Mouse (Mus musculus) forebrain, postnatal 0 days (tissue): ENCODE measurements around the gene Wbp2. TPM values are rescaled to one million over a fixed set of nuclear protein-coding genes. Genes with fewer than 3 reads are reported as not detected.

Experiments used
- ATAC-seq: fragments of 200-750 bp; cut with Nextera tagmentation; 2 replicates; pipeline ENCODE4 v1.8.0; 2017; ENCODE audit warnings: mild to moderate bottlenecking, moderate library complexity
- DNase-seq: peaks from one replicate; pipeline ENCODE4 v3.0.0-alpha.2; 2015
- H3K27ac ChIP-seq: fragments of 300-500 bp; sonication (generic); 2 replicates; pipeline ENCODE4 v1.5.1; 2014; ENCODE audit warnings: low read depth, mild to moderate bottlenecking, antibody characterized with exemption, low read length, moderate library complexity, mixed read lengths
- H3K27me3 ChIP-seq: fragments of 300-500 bp; sonication (generic); 2 replicates; pipeline ENCODE4 v1.6.1; 2014; ENCODE audit warnings: mild to moderate bottlenecking, low read length, mixed read lengths; ENCODE audit not compliant: insufficient read depth
- H3K36me3 ChIP-seq: fragments of 300-500 bp; sonication (generic); 2 replicates; pipeline ENCODE4 v1.6.1; 2014; ENCODE audit warnings: mild to moderate bottlenecking, moderate library complexity; ENCODE audit not compliant: insufficient read depth
- H3K4me1 ChIP-seq: fragments of 300-500 bp; sonication (generic); 2 replicates; pipeline ENCODE4 v1.6.1; 2014; ENCODE audit warnings: antibody characterized with exemption; ENCODE audit not compliant: insufficient read depth
- H3K4me2 ChIP-seq: fragments of 300-500 bp; sonication (generic); 2 replicates; pipeline ENCODE4 v1.6.1; 2014; ENCODE audit warnings: low read depth, mild to moderate bottlenecking, moderate library complexity
- H3K4me3 ChIP-seq: fragments of 300-500 bp; sonication (generic); 2 replicates; pipeline ENCODE4 v1.5.1; 2014; ENCODE audit warnings: low read depth, low read length, mixed read lengths
- H3K9ac ChIP-seq: fragments of 300-500 bp; sonication (generic); 2 replicates; pipeline ENCODE4 v1.6.1; 2014; ENCODE audit warnings: mild to moderate bottlenecking
- H3K9me3 ChIP-seq: fragments of 300-500 bp; sonication (generic); 2 replicates; pipeline ENCODE4 v1.6.1; 2016; ENCODE audit warnings: low read length
- CTCF ChIP-seq: sonication (generic); IDR thresholded peaks from 2 replicates; pipeline ENCODE4 v1.5.1; 2016; ENCODE audit warnings: antibody characterized with exemption, control low read depth, low read depth
- WGBS: fragments of 180-500 bp; shearing (Covaris S2); extraction: QIAGEN DNeasy Blood & Tissue Kit; methylation state at CpG from one replicate; pipeline ENCODE4 v1.1.7; 2014; 5-methylcytosine and 5-hydroxymethylcytosine counted together
- polyA plus RNA-seq: library from polyadenylated mRNA; unstranded; fragments of >200 nt; fragmentation: Nextera tagmentation; extraction: Ambion mirVana; gene quantifications from 2 replicates; pipeline ENCODE4 v1.2.1, GENCODE M21; 2015
- total RNA-seq: library from RNA; depleted of rRNA; stranded (reverse); fragments of >200 nt; gene quantifications from 2 replicates; pipeline ENCODE4 v1.2.3, GENCODE M21; 2014

Wbp2 gene
- total and polyA plus RNA-seq, 2 experiments from 2014 or later: 130 to 281 TPM

DNA sequence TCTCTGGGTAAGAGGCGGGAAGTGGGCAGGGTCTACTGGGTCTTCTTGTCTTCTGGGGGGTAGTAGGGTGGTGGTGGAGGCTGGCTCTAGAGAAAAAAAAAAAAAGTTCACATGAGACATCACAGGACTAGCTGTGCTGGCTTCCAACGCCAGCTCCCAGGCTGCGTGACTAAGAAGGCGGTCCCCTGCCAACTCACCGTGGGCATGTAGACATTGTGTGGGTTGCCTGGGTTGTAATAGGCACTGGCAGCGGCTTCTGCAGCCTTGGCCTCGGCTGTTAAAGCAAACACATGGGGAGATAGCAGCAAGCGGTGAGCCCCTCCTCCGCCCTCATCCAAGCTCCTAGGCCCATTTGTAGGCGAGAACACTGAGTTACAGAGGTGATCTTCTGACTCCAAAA, 7.3 kb downstream of the Wbp2 start:
- Histone ChIP-seq H3K27me3 (no peaks in the 10 kb centered on the region), H3K4me1 (0 out of 2 replicates have a peak, but pooled peaks cover 3% of the 10 kb centered on the region), H3K9me3 (no peaks in the 10 kb centered on the region), H3K4me3 (no peak overlapping the region), H3K4me2 (no peak overlapping the region), H3K36me3 (peaks cover 51% of the 10 kb centered on the region), H3K27ac (no peak overlapping the region), H3K9ac (no peak overlapping the region)
- ATAC-seq (no peak), DNase-seq (no peak)
- no peak for TF ChIP-seq CTCF
- 69% methylated on average over 10 of the region's 10 CpGs for WGBS

DNA sequence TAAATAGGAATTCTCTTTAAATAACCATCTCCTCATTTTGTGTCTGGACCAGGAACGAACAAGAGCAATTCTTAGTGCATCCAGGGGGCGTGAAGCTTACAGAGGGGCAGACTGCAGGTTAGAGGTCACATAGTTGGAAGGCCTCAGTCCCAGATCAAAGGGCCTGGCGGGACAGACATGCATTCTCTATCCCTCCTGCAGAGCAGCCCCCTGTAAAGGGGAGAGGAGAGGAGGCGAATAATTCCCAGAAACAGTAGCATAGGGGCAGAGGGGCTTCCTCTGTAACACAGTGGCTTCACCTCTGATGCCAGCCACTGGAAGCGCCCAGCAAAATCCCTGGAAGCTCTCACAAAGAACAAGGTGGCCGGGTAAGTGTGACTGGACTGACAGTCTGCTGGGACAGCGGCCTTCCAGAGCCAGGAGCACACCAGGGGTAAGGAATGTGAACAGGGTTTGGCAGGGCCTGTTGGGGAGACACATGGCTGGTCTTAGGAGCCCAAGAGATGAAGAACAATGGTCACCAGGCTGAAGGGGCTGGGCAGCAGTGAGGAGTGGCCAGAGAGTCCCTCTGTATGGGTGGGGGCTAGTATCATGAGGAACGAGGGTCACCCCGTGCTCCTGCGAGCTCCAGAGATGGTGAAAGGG, 8.0 kb downstream of the Wbp2 start:
- no peak for TF ChIP-seq CTCF
- DNase-seq (no peak), ATAC-seq (no peak)
- WGBS: 51% methylated on average over 10 of the region's 10 CpGs
- no peaks in the 10 kb centered on the region for H3K27me3 ChIP-seq
- no peak overlapping the region for H3K9ac ChIP-seq
- H3K27ac ChIP-seq: no peak overlapping the region
- H3K36me3 ChIP-seq: peaks cover 50% of the 10 kb centered on the region
- H3K9me3 ChIP-seq: no peaks in the 10 kb centered on the region
- H3K4me2 ChIP-seq: no peak overlapping the region
- H3K4me1 ChIP-seq: 0 out of 2 replicates have a peak, but pooled peaks cover 3% of the 10 kb centered on the region
- H3K4me3 ChIP-seq: no peak overlapping the region

DNA sequence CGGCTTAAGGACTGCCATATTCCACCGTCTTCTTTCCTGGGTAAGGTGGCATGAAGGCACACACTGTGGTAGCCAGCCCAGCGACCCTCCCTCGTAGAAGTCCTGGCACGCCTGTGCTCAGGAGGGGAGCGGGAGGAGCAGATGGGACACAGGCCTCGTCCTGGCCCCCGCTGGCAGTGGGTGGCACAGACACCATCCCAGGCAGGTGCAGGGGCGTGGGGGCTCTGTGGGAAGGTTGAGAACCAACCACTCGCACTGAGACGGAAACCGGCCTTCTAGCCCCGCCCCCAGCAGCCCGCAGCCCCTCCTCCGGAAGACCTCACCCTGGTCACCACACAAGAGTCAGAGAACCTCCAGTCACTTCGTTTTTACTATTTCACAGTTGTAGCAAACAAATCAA, 8.6 kb downstream of the Wbp2 start:
- DNase-seq (no peak), ATAC-seq (peak; percentile 43; the same call in 1 of the 2 replicates)
- WGBS: 12% methylated on average over 16 of the region's 16 CpGs
- Histone ChIP-seq H3K4me1 (0 out of 2 replicates have a peak, but pooled peaks cover 3% of the 10 kb centered on the region), H3K4me2 (0 out of 2 replicates have a peak overlapping the region, but pooled peaks have one; percentile 19), H3K9me3 (no peaks in the 10 kb centered on the region), H3K27ac (no peak overlapping the region), H3K27me3 (no peaks in the 10 kb centered on the region), H3K4me3 (no peak overlapping the region), H3K9ac (0 out of 2 replicates have a peak overlapping the region, but pooled peaks have one; percentile 14), H3K36me3 (peaks cover 44% of the 10 kb centered on the region)
- no peak for TF ChIP-seq CTCF

DNA sequence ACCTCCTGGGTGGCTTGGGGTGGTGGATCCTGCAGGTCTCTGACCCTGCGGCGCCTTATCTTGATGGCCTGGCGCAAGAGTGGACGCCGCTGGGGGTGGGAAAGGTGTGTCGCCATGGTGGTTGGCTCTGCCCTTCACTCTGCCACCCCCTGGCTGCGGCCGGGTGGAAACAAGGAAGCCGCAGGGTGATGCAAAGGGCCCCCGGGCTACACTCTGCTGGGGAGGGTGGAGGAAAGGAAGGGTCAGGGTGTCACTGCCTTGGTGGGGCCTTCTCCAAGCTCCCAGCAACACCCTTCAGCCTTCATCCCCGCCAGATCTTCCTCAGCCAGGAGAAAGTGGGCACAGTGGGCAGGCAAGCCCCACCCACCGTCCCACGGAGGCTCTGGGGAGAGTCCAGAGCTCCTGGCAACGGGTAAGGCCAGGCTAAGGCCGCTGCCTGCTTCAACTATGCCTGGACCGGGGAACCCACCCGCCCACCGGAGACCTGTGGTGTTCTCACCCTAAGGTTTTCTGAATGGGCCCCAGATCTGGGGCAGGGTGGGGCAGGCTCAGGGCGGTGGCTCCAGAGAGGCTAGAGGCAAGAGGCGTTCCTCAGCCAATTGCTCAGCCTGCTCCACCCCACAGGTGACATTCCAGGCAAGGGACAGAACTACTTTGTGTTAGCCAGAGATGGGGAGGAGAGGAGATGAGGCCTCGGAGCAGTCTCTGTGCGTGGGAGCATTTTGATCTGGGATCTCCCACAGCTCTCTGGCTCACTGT, 9.2 kb downstream of the Wbp2 start, which contains the start of gene Unc13d:
Gene Unc13d, minus strand, starts transcription at position 516 of the 759 bp plus-strand sequence.
- 0 out of 2 replicates have a peak within 1 kb of the TSS, but pooled peaks have one; percentile 19 for H3K4me2 ChIP-seq
- 71% methylated on average over 22 of the region's 22 CpGs for WGBS
- TF ChIP-seq CTCF: no peak
- ATAC-seq (no peak), DNase-seq (no peak)
- H3K27ac ChIP-seq: no peak within 1 kb of the TSS
- H3K36me3 ChIP-seq: peaks cover 40% of the 10 kb centered on the region
- H3K4me3 ChIP-seq: no peak within 1 kb of the TSS
- H3K9ac ChIP-seq: 0 out of 2 replicates have a peak within 1 kb of the TSS, but pooled peaks have one; percentile 14
- no peaks in the 10 kb centered on the region for H3K9me3 ChIP-seq
- H3K4me1 ChIP-seq: 0 out of 2 replicates have a peak, but pooled peaks cover 3% of the 10 kb centered on the region
- no peaks in the 10 kb centered on the region for H3K27me3 ChIP-seq

DNA sequence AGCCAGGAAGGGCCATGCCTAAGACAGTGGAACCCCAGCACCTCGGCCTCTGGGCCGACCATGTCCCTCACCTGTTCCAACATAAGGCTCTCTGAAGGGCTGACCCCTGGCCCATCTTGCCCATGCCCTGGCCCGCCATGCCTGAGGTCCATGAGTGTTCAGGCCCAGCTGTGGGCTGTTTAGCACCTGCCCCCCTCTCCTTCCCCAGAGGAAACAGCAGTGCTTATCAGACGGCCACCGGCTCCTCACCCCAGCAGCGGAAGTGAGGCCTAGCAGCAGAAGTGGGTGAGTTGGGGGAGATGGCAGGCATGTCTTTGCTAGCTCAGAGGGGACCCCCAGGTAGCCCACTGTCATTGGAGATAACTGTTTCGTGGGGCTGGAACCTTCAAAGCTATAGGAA, 10.0 kb downstream of the Wbp2 start:
- Histone ChIP-seq H3K9me3 (no peaks in the 10 kb centered on the region), H3K4me3 (no peak overlapping the region), H3K4me1 (0 out of 2 replicates have a peak, but pooled peaks cover 3% of the 10 kb centered on the region), H3K9ac (no peak overlapping the region), H3K27ac (no peak overlapping the region), H3K36me3 (peaks cover 32% of the 10 kb centered on the region), H3K4me2 (no peak overlapping the region), H3K27me3 (no peaks in the 10 kb centered on the region)
- no peak for DNase-seq
- no peak for TF ChIP-seq CTCF
- 88% methylated on average over 7 of the region's 7 CpGs for WGBS
- ATAC-seq: no peak

DNA sequence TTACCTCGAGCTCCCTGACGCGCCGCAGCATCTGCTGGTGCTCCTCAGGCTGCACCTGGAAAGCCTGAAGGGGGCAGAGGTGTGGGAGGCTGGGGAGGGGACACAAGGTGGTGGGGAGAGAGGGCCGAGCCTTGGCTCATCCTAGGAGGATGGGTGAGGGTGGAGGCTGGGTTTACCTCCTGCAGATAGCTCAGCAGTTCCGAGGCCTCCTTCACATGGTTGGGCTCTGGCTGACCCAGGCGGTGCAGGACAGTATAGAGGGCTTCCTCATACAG, 10.6 kb downstream of the Wbp2 start:
- ATAC-seq (no peak), DNase-seq (no peak)
- WGBS: 68% methylated on average over 7 of the region's 7 CpGs
- no peak for TF ChIP-seq CTCF
- Histone ChIP-seq H3K9me3 (no peaks in the 10 kb centered on the region), H3K36me3 (peaks cover 26% of the 10 kb centered on the region), H3K4me3 (no peak overlapping the region), H3K4me2 (no peak overlapping the region), H3K27ac (no peak overlapping the region), H3K9ac (no peak overlapping the region), H3K4me1 (0 out of 2 replicates have a peak, but pooled peaks cover 3% of the 10 kb centered on the region), H3K27me3 (no peaks in the 10 kb centered on the region)
